Mouse (Mus musculus) thymus, adult 18-20 months (tissue): Measurements from ENCODE around the gene Gch1.
"Not testable (repeated sequence)": the region's sequence is repeated elsewhere in the genome, so short reads cannot be mapped to it uniquely, and the experiment has no call there.

Experiments used
- DNase-seq, 2 experiments: peaks; one replicate each; pipeline ENCODE4 v3.0.0; 2022; ENCODE audit warnings: mixed read lengths in 2 of 2

Gch1 gene

DNA sequence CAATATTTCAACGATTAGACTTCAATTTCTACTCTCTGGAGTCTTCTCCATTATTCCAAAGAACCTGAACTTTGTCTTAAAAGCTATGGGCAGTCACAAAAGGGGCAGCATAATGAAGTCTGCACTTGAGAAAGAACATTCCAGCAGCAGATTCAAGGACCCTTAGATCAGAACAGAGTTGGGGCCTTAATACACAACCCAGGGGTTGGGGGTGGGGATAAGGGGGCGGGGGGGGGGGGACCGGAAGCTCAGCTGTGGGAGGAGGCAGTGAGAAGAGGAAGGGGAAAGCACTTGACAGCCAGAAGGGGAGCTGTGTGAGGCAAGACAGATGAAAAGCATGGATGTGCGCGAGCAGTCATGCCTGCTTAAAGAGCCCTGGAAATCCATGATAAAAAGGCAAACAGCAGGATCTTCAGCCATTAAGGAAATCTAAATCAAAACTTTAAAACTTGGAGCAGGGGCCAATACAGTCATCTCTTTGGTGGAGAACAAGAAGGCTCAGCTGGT, 27.2 kb downstream of the Gch1 start:
- DNase-seq, result no peak

DNA sequence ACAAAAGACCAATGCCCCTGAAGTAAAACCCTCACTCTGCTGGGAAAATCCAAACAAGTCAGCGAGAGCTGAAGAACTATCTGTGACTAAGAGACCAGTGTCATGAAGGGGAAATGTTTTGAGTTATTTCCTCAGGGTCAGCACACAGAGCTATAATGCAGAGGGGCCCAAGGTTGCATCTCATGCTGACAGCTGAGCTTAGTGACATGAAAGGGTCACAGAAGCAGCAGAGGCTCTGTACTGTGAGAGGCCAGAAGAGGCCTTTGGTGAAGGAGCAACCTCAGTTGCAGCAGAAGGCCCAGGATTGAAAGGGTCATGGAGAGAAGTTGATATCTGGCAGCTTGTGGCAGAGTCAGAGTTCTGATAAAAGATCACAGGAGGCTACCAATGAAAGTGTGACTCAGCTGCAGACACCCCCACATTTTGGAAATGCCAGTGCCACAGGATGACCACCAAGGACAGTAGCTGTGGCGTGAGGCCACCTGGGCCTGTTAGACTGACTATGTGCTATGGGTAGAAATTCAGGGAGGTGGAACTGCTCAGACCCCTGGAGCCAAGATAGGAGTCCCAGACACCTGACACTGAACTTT, 29.1 kb downstream of the Gch1 start:
- DNase-seq, result no peak

GRCm38 (mm10) chr14:47154303-47154702, 34.9 kb downstream of the Gch1 start:
- no peak for DNase-seq

GRCm38 (mm10) chr14:47151306-47151705, 37.9 kb downstream of the Gch1 start:
- no peak for DNase-seq

DNA sequence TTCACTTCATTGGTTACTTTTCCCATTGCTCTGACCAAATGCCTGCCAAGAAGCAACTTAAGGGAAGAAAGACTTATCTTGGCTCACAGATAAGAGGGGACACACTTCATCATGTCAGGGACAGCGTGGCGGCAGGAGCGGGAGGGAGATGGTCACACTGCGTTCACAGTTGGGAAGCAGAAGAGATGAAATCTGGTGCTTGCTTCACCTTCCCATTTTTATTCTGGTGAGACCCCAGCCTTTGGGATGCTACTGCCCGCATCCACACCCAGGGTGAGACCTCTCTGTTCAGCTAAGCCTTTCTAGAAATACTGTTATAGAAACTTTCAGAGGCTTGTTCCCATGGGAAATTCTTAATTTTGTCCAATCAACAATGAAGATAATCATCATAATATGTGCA, 44.9 kb downstream of the Gch1 start:
- DNase-seq, result no peak

DNA sequence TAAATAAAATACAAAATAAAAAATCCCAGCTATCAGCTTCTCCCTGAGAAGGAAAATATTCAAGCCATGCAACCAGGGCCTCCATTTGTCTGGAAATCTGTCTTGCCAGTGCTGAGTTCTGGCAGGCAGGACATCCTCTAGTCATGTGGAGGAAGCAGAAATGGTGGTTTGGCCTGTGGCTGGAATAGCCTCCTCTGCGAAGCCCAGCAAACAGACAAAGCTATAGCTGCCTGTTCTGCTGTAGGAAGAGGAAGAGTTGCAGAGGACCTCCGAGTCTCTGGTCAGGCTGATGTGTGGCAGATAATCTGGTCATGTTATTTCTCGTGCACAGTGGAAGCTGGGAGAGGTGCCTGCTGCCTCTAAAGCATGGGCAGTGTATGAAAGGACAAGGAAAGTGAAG, 50.4 kb downstream of the Gch1 start:
- DNase-seq, result no peak

DNA sequence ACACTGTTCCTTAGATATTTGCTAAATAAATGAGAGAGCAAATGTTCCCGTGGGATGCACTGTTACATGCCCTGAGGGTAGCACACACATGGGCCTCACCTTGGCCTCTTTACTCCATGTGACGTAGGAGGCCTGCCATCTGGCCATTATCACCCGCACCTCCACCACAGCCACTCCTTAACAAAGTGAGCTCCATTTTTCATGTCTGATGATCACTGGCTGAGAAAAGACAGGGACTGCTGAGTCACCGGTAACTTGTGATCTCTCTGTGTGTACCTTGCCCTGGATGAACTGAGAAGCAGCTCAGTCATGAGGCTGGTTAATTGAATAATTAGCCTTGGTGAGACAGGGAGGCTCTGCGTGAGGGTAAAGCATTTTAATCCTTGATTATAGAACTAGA, 52.6 kb downstream of the Gch1 start:
- no peak for DNase-seq

DNA sequence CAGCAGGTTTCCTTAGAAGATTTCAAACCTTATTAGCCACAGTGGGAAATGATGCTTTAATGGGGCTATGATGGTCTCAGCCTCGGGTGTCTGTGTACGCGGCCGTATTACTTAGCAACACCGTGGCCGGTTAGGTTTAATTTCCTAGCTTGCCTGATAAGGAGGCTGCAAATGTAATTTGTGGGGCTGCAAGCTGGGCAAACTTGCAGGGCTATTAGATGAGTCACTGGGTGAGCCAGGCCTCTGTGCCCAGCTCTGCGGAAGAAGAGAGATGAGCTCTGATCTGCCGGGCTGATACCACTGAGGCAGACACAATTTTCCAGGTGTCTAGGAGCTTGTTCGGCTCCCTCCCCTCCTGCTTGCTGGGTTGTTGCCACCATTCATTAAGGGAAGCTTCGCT, 55.3 kb downstream of the Gch1 start:
- no peak for DNase-seq

DNA sequence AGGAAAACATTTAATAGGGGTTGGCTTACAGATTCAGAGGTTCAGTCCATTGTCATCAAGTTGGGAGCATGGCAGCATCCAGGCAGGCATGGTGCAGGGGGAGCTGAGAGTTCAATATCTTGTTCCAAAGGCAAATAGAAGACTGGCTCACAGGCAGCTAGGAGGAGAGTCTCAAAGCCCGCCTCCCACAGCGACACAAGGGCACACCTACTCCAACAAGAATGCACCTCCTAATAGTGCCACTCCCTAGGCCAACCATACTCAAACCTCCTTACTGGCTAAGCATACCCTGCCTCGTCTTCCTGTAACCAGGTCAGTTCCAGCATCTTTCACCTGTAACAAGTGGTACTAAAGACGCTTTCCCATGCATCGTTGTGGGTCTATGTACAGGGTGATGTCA, 61.2 kb downstream of the Gch1 start:
- DNase-seq, result no peak

DNA sequence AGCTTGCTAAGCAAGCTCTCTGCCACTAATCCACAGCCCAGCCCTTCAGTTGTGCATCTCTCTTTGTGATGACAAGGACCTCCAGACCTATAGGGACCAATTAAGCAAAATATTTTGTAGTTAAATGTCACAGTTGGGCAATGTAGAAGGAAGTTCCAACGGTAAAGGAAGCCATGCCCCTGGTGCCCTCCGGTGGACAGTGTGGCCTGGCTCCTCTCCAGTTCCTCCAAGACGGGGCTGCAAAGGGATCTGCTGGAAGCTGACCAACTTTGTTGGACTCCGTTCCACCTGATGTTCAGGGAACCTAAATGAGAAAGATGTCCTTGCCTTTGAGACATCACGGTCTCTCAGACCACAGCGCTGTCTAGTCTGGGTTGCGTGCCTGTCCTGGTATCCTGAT, 71.7 kb downstream of the Gch1 start:
- no peak for DNase-seq

GRCm38 (mm10) chr14:47116062-47116762, 73.0 kb downstream of the Gch1 start:
- DNase-seq, result no peak

GRCm38 (mm10) chr14:47115154-47115553, 74.1 kb downstream of the Gch1 start:
- DNase-seq, result peak; percentile 69 to 77

- no peak for DNase-seq
These were observed 77.9 kb downstream of the Gch1 start for GRCm38 (mm10) chr14:47111341-47111740.

- DNase-seq, result not testable (repeated sequence)
These were observed 78.8 kb downstream of the Gch1 start for GRCm38 (mm10) chr14:47110391-47110790.

GRCm38 (mm10) chr14:47107461-47107860, 81.8 kb downstream of the Gch1 start:
- DNase-seq, result no peak

- no peak for DNase-seq
These were observed 83.5 kb downstream of the Gch1 start for GRCm38 (mm10) chr14:47105755-47106154.

DNA sequence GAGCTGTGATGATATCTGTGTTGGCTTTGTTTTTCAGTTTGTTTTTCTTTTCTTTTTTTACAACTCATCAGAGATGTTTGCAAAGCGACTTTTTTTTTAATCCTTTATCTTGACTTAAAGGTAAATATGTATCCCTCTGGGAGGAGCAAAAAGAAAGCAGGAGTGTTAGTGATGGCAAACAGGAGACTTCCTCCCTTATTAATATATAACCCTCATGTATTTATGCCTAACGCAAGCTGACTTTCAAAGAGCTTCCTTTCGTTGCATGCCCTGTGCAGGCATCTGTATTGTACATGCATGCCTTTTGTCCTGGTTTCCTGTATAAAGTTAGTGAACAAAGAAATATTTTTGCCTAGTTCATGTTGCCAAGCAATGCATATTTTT, 84.0 kb downstream of the Gch1 start:
- no peak for DNase-seq

GRCm38 (mm10) chr14:47104246-47105173, 84.7 kb downstream of the Gch1 start:
- peak in 1 of 2 experiments; percentile 19 for DNase-seq
